Mouse (Mus musculus) heart, embryonic 14.5 days (tissue): ENCODE data around the gene Dmd. TPM values are rescaled to one million over a fixed set of nuclear protein-coding genes. Genes with fewer than 3 reads are reported as not detected.

ENCODE experiments used
- ATAC-seq: fragments of 200-750 bp; cut with Nextera tagmentation; 2 replicates; pipeline ENCODE4 v1.8.0; 2017; ENCODE audit warnings: low read depth, moderate TSS enrichment; ENCODE audit not compliant: insufficient number of reproducible peaks, insufficient read depth, low FRiP score
- H3K27ac ChIP-seq, 2 experiments: fragments of 200-500 bp in 1 of 2; fragments of 300-500 bp in 1 of 2; sonication (generic) in 1 of 2; replicated peaks in 1 of 2; 2 replicates each; pipeline ENCODE4 v1.5.1; 2012 to 2014; ENCODE audit warnings: low read depth in 2 of 2, low read length in 2 of 2, control low read depth in 1 of 2, mild to moderate bottlenecking in 1 of 2, mixed read lengths in 1 of 2; ENCODE audit not compliant: control insufficient read depth in 1 of 2, insufficient read depth in 1 of 2
- H3K27me3 ChIP-seq: fragments of 300-500 bp; sonication (generic); 2 replicates; pipeline ENCODE4 v1.6.1; 2014; ENCODE audit warnings: mild to moderate bottlenecking, low read length, control low read depth; ENCODE audit not compliant: control insufficient read depth, insufficient read depth
- H3K36me3 ChIP-seq: fragments of 300-500 bp; sonication (generic); 2 replicates; pipeline ENCODE4 v1.6.1; 2014; ENCODE audit warnings: mild to moderate bottlenecking, control low read depth, low read length, mixed read lengths; ENCODE audit not compliant: control insufficient read depth, insufficient read depth
- H3K4me1 ChIP-seq, 2 experiments: fragments of 200-500 bp in 1 of 2; fragments of 300-500 bp in 1 of 2; sonication (generic) in 1 of 2; 2 replicates each; pipeline ENCODE4 v1.6.1; 2012 to 2014; ENCODE audit warnings: low read length in 2 of 2, control low read depth in 1 of 2, mixed read lengths in 1 of 2; ENCODE audit not compliant: control insufficient read depth in 2 of 2, insufficient read depth in 2 of 2
- H3K4me2 ChIP-seq: fragments of 300-500 bp; sonication (generic); 2 replicates; pipeline ENCODE4 v1.6.1; 2014; ENCODE audit warnings: mild to moderate bottlenecking, low read length
- H3K4me3 ChIP-seq, 2 experiments: fragments of 200-500 bp in 1 of 2; fragments of 300-500 bp in 1 of 2; sonication (generic) in 1 of 2; 2 replicates each; pipeline ENCODE4 v1.5.1; 2012 to 2014; ENCODE audit warnings: low read length in 2 of 2, mild to moderate bottlenecking in 2 of 2, control low read depth in 1 of 2, low read depth in 1 of 2, moderate library complexity in 1 of 2; ENCODE audit not compliant: control insufficient read depth in 1 of 2, insufficient read depth in 1 of 2
- H3K9ac ChIP-seq: fragments of 300-500 bp; sonication (generic); 2 replicates; pipeline ENCODE4 v1.6.1; 2014; ENCODE audit warnings: mild to moderate bottlenecking, low read length
- H3K9me3 ChIP-seq: fragments of 300-500 bp; sonication (generic); 2 replicates; pipeline ENCODE4 v1.6.1; 2016; ENCODE audit warnings: low read length, control low read depth; ENCODE audit not compliant: control insufficient read depth
- WGBS: fragments of 180-500 bp; shearing (Covaris S2); extraction: QIAGEN DNeasy Blood & Tissue Kit; methylation state at CpG from one replicate; pipeline ENCODE4 v1.1.7; 2014; 5-methylcytosine and 5-hydroxymethylcytosine counted together
- polyA plus RNA-seq: library from polyadenylated mRNA; unstranded; fragments of >200 nt; fragmentation: Nextera tagmentation; extraction: Ambion mirVana; gene quantifications from 2 replicates; pipeline ENCODE4 v1.2.1, GENCODE M21; 2014

The Dmd gene
- polyA plus RNA-seq, 1 experiment from 2014 or later = 44.6 TPM

- H3K4me1 ChIP-seq = no peaks in the 10 kb centered on the region
- no peaks in the 10 kb centered on the region for H3K9me3 ChIP-seq
- no peak overlapping the region for H3K27ac ChIP-seq
- no peak overlapping the region for H3K4me3 ChIP-seq
- H3K36me3 ChIP-seq = no peaks in the 10 kb centered on the region
- H3K4me2 ChIP-seq = no peak overlapping the region
- 76% methylated on average over 2 of the region's 2 CpGs for WGBS
- H3K9ac ChIP-seq = no peak overlapping the region
- H3K27me3 ChIP-seq = no peaks in the 10 kb centered on the region
- ATAC-seq = no peak
Observed at GRCm38 (mm10) chrX:85207001-85207400, 2258.3 kb downstream of the Dmd start.

- no peaks in the 10 kb centered on the region for H3K4me1 ChIP-seq
- no peak overlapping the region for H3K27ac ChIP-seq
- H3K36me3 ChIP-seq = no peaks in the 10 kb centered on the region
- no peak for ATAC-seq
- H3K4me2 ChIP-seq = no peak overlapping the region
- no peaks in the 10 kb centered on the region for H3K9me3 ChIP-seq
- no peak overlapping the region for H3K9ac ChIP-seq
- no peaks in the 10 kb centered on the region for H3K27me3 ChIP-seq
- H3K4me3 ChIP-seq = no peak overlapping the region
Observed at GRCm38 (mm10) chrX:85226883-85227282, 2278.2 kb downstream of the Dmd start.

DNA sequence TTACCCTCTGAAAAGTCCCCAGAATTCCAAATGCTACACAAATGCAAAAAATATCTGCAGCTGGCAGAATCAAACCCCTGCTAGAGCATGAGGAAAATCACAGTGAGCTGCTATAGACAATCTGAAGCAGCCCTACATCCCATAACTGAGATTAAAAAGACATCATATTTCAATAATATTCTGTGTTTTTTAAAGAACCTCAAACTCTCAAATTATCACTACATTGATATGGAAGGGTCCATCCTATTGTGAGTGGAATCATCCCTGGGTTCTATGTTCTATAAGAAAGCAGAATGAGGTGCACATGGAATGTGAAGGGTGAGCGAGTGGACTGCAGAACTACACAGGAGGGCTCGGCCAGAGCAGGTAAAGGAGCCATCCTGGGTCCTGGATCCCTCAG lies 2300.7 kb downstream of the Dmd start, which contains the start of gene Fthl17a:
Gene Fthl17a, plus strand, starts transcription at position 301 of the 400 bp plus-strand sequence.
- Histone ChIP-seq H3K4me2 (no peak within 1 kb of the TSS), H3K36me3 (no peaks in the 10 kb centered on the region), H3K9me3 (no peaks in the 10 kb centered on the region), H3K27me3 (no peaks in the 10 kb centered on the region), H3K4me1 (no peaks in the 10 kb centered on the region), H3K4me3 (no peak within 1 kb of the TSS), H3K9ac (no peak within 1 kb of the TSS), H3K27ac (no peak within 1 kb of the TSS)
- WGBS = 79% methylated on average over 2 of the region's 2 CpGs
- ATAC-seq = no peak
